Mouse (Mus musculus) hindbrain, embryonic 16.5 days (tissue): Measurements from ENCODE around the gene Fgf8. TPM values are rescaled to one million over a fixed set of nuclear protein-coding genes. Genes with fewer than 3 reads are reported as not detected.
A peak's percentile ranks its signal among the peaks of the same experiment; 100 is the strongest.

ENCODE experiments used
- ATAC-seq: fragments of 200-750 bp; cut with Nextera tagmentation; 2 replicates; pipeline ENCODE4 v1.8.0; 2017; ENCODE audit warnings: moderate TSS enrichment, moderate library complexity
- H3K27ac ChIP-seq: fragments of 300-500 bp; sonication (generic); 2 replicates; pipeline ENCODE4 v1.5.1; 2014; ENCODE audit warnings: low read depth, mild to moderate bottlenecking, control low read depth, low read length, moderate library complexity
- H3K27me3 ChIP-seq: fragments of 300-500 bp; sonication (generic); replicated peaks from 2 replicates; pipeline ENCODE4 v1.6.1; 2014; ENCODE audit warnings: low read length; ENCODE audit not compliant: control insufficient read depth, insufficient read depth
- H3K36me3 ChIP-seq: fragments of 300-500 bp; sonication (generic); 2 replicates; pipeline ENCODE4 v1.6.1; 2014; ENCODE audit warnings: mild to moderate bottlenecking, low read length, moderate library complexity, mixed read lengths; ENCODE audit not compliant: control insufficient read depth, insufficient read depth
- H3K4me1 ChIP-seq: fragments of 300-500 bp; sonication (generic); 2 replicates; pipeline ENCODE4 v1.6.1; 2014; ENCODE audit warnings: low read depth, low read length; ENCODE audit not compliant: control insufficient read depth, insufficient read depth
- H3K4me2 ChIP-seq: fragments of 300-500 bp; sonication (generic); 2 replicates; pipeline ENCODE4 v1.6.1; 2014; ENCODE audit warnings: mild to moderate bottlenecking, low read length, control low read depth, moderate library complexity
- H3K4me3 ChIP-seq: fragments of 300-500 bp; sonication (generic); 2 replicates; pipeline ENCODE4 v1.5.1; 2014; ENCODE audit warnings: mild to moderate bottlenecking, low read length, control low read depth, moderate library complexity
- H3K9ac ChIP-seq: fragments of 300-500 bp; sonication (generic); 2 replicates; pipeline ENCODE4 v1.6.1; 2014; ENCODE audit warnings: low read depth, mild to moderate bottlenecking, control low read depth, low read length, moderate library complexity
- H3K9me3 ChIP-seq: fragments of 300-500 bp; sonication (generic); 2 replicates; pipeline ENCODE4 v1.6.1; 2014; ENCODE audit warnings: mild to moderate bottlenecking, low read length, moderate library complexity; ENCODE audit not compliant: control insufficient read depth
- WGBS: fragments of 180-500 bp; shearing (Covaris S2); extraction: QIAGEN DNeasy Blood & Tissue Kit; methylation state at CpG from one replicate; pipeline ENCODE4 v1.1.7; 2014; 5-methylcytosine and 5-hydroxymethylcytosine counted together
- polyA plus RNA-seq: library from polyadenylated mRNA; unstranded; fragments of >200 nt; fragmentation: Nextera tagmentation; extraction: Ambion mirVana; gene quantifications from 2 replicates; pipeline ENCODE4 v1.2.1, GENCODE M21; 2015

The Fgf8 gene
- polyA plus RNA-seq, 1 experiment from 2014 or later, result 0.69 TPM

GRCm38 (mm10) chr19:45734762-45735161 is 8.0 kb downstream of the Fgf8 start:
- Histone ChIP-seq H3K9ac (no peak overlapping the region), H3K4me1 (peaks cover 6% of the 10 kb centered on the region), H3K36me3 (no peaks in the 10 kb centered on the region), H3K27me3 (peaks cover 88% of the 10 kb centered on the region), H3K4me2 (no peak overlapping the region), H3K9me3 (no peaks in the 10 kb centered on the region), H3K4me3 (no peak overlapping the region), H3K27ac (no peak overlapping the region)
- ATAC-seq, result no peak
- 41% methylated on average over 7 of the region's 7 CpGs for WGBS

- H3K4me3 ChIP-seq, result no peak overlapping the region
- no peak for ATAC-seq
- no peak overlapping the region for H3K9ac ChIP-seq
- H3K27me3 ChIP-seq, result peaks cover 84% of the 10 kb centered on the region
- peaks cover 6% of the 10 kb centered on the region for H3K4me1 ChIP-seq
- H3K4me2 ChIP-seq, result no peak overlapping the region
- WGBS, result 71% methylated on average over 5 of the region's 5 CpGs
- no peaks in the 10 kb centered on the region for H3K9me3 ChIP-seq
- no peaks in the 10 kb centered on the region for H3K36me3 ChIP-seq
- no peak overlapping the region for H3K27ac ChIP-seq
Observed at GRCm38 (mm10) chr19:45734191-45734590, 8.5 kb downstream of the Fgf8 start.

GRCm38 (mm10) chr19:45733564-45733963 is 9.2 kb downstream of the Fgf8 start:
- H3K27me3 ChIP-seq, result peaks cover 82% of the 10 kb centered on the region
- no peaks in the 10 kb centered on the region for H3K9me3 ChIP-seq
- 13% methylated on average over 10 of the region's 10 CpGs for WGBS
- H3K27ac ChIP-seq, result no peak overlapping the region
- H3K4me2 ChIP-seq, result no peak overlapping the region
- ATAC-seq, result no peak
- H3K4me1 ChIP-seq, result peaks cover 6% of the 10 kb centered on the region
- no peak overlapping the region for H3K9ac ChIP-seq
- H3K4me3 ChIP-seq, result no peak overlapping the region
- H3K36me3 ChIP-seq, result no peaks in the 10 kb centered on the region

- 81% methylated on average over 7 of the region's 7 CpGs for WGBS
- no peak overlapping the region for H3K4me3 ChIP-seq
- H3K9me3 ChIP-seq, result no peaks in the 10 kb centered on the region
- H3K27me3 ChIP-seq, result peaks cover 80% of the 10 kb centered on the region
- H3K9ac ChIP-seq, result no peak overlapping the region
- no peaks in the 10 kb centered on the region for H3K4me1 ChIP-seq
- ATAC-seq, result no peak
- H3K27ac ChIP-seq, result no peak overlapping the region
- no peak overlapping the region for H3K4me2 ChIP-seq
- H3K36me3 ChIP-seq, result no peaks in the 10 kb centered on the region
Observed at GRCm38 (mm10) chr19:45731658-45732057, 11.1 kb downstream of the Fgf8 start.

GRCm38 (mm10) chr19:45730042-45730441 is 12.7 kb downstream of the Fgf8 start:
- H3K9me3 ChIP-seq, result no peaks in the 10 kb centered on the region
- H3K27me3 ChIP-seq, result peaks cover 74% of the 10 kb centered on the region
- ATAC-seq, result no peak
- H3K9ac ChIP-seq, result no peak overlapping the region
- H3K27ac ChIP-seq, result no peak overlapping the region
- H3K4me3 ChIP-seq, result no peak overlapping the region
- H3K4me2 ChIP-seq, result no peak overlapping the region
- 70% methylated on average over 8 of the region's 8 CpGs for WGBS
- H3K4me1 ChIP-seq, result no peaks in the 10 kb centered on the region
- H3K36me3 ChIP-seq, result no peaks in the 10 kb centered on the region

GRCm38 (mm10) chr19:45727231-45727630 is 15.5 kb downstream of the Fgf8 start:
- no peak overlapping the region for H3K9ac ChIP-seq
- 70% methylated on average over 10 of the region's 10 CpGs for WGBS
- H3K4me1 ChIP-seq, result no peaks in the 10 kb centered on the region
- no peak overlapping the region for H3K27ac ChIP-seq
- no peak overlapping the region for H3K4me3 ChIP-seq
- no peaks in the 10 kb centered on the region for H3K9me3 ChIP-seq
- no peak overlapping the region for H3K4me2 ChIP-seq
- no peaks in the 10 kb centered on the region for H3K36me3 ChIP-seq
- H3K27me3 ChIP-seq, result peaks cover 47% of the 10 kb centered on the region
- ATAC-seq, result no peak

GRCm38 (mm10) chr19:45725677-45726277 is 16.9 kb downstream of the Fgf8 start:
- Histone ChIP-seq H3K4me1 (no peaks in the 10 kb centered on the region), H3K4me2 (no peak overlapping the region), H3K9ac (no peak overlapping the region), H3K27me3 (peaks cover 39% of the 10 kb centered on the region), H3K4me3 (no peak overlapping the region), H3K27ac (no peak overlapping the region), H3K9me3 (no peaks in the 10 kb centered on the region), H3K36me3 (no peaks in the 10 kb centered on the region)
- WGBS, result 42% methylated on average over 12 of the region's 14 CpGs
- no peak for ATAC-seq

- Histone ChIP-seq H3K4me1 (peaks cover 5% of the 10 kb centered on the region), H3K4me2 (no peak overlapping the region), H3K9me3 (no peaks in the 10 kb centered on the region), H3K36me3 (no peaks in the 10 kb centered on the region), H3K4me3 (no peak overlapping the region), H3K27me3 (peaks cover 33% of the 10 kb centered on the region), H3K27ac (no peak overlapping the region), H3K9ac (no peak overlapping the region)
- no peak for ATAC-seq
- WGBS, result 74% methylated on average over 5 of the region's 5 CpGs
Observed at GRCm38 (mm10) chr19:45722188-45722587, 20.5 kb downstream of the Fgf8 start.

- 48% methylated on average over 3 of the region's 3 CpGs for WGBS
- Histone ChIP-seq H3K9ac (peak overlapping the region; percentile 62), H3K27ac (0 out of 2 replicates have a peak overlapping the region, but pooled peaks have one; percentile 60), H3K9me3 (no peaks in the 10 kb centered on the region), H3K4me1 (peaks cover 7% of the 10 kb centered on the region), H3K36me3 (no peaks in the 10 kb centered on the region), H3K27me3 (peaks cover 21% of the 10 kb centered on the region), H3K4me3 (no peak overlapping the region), H3K4me2 (peak overlapping the region; percentile 63)
- 0 out of 2 replicates have a peak, but pooled peaks have one; percentile 34 for ATAC-seq
Observed at GRCm38 (mm10) chr19:45718286-45718685, 24.4 kb downstream of the Fgf8 start.
